Mouse (Mus musculus): ENCODE results near the gene Srpr. TPM values are rescaled to one million over a fixed set of nuclear protein-coding genes. Genes with fewer than 3 reads are reported as not detected.

Gene Srpr
- polyA plus RNA-seq, 2 experiments: 115 to 160 TPM

DNA sequence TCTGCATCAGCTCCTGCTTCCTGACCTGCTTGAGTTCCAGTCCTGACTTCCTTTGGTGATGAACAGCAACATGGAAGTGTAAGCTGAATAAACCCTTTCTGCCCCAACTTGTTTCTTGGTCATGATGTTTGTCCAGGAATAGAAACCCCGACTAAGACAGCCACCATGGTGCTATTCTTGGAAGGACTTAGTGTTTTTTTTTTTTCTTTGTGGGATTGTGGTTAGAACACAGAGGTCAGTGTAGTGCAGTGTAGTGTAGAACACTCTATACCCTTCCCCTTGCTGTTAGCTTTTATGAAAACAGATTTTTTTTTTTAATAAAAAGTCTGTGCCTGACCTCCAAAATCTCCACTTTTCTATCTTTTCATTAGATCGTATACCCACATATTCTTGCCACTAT, 17.1 kb upstream of the Srpr start:
- no peak overlapping the region for H3K9ac ChIP-seq (ENCODE audit: low read depth, low read length, severe bottlenecking)
- WGBS: 86% methylated on average over 2 of the region's 2 CpGs
- H3K4me1 ChIP-seq (ENCODE audit: control insufficient read depth, insufficient read depth, low read length): no peaks in the 10 kb centered on the region
- DNase-seq (ENCODE audit: low spot score) (no peak), ATAC-seq (ENCODE audit: low FRiP score, low read depth) (no peak)
- H3K4me2 ChIP-seq (replicated peaks; ENCODE audit: low read depth, low read length, severe bottlenecking): no peak overlapping the region
- no peaks in the 10 kb centered on the region for H3K27me3 ChIP-seq (ENCODE audit: control insufficient read depth, insufficient read depth, low read length)
- no peak for TF ChIP-seq POLR2A (IDR thresholded peaks at IDR 0.05; ENCODE audit: borderline replicate concordance, extremely low read depth, insufficient read depth, insufficient read length)
- H3K9me3 ChIP-seq (ENCODE audit: control insufficient read depth, low read length): no peaks in the 10 kb centered on the region
- no peak overlapping the region for H3K4me3 ChIP-seq (replicated peaks; ENCODE audit: low read length)
- no peak overlapping the region for H3K27ac ChIP-seq (replicated peaks; ENCODE audit: low read depth, low read length)
- peaks cover 12% of the 10 kb centered on the region for H3K36me3 ChIP-seq (ENCODE audit: control insufficient read depth, insufficient read depth, low read length)

DNA sequence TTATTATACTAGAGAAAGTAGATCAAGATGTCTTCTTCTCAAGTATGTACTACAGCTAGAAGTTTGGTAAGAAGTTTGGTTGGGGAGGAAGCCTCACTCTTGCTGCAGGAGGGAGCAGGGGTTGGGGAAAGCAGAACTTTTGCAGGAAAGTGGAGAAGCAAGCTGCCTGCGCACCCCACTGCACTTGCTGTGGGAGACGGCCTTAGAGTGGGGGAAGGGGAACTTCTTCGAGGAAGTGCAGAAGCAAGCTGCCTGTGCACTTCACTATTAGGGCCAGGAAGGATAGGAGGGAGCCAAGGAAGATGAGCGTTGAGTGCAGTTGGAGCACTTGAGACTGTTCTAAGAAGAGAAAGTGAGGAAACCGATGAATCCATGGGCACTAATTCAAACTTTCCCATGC, 16.6 kb upstream of the Srpr start:
- ATAC-seq (ENCODE audit: low FRiP score, low read depth): no peak
- H3K4me2 ChIP-seq (replicated peaks; ENCODE audit: low read depth, low read length, severe bottlenecking): no peak overlapping the region
- no peaks in the 10 kb centered on the region for H3K9me3 ChIP-seq (ENCODE audit: control insufficient read depth, low read length)
- DNase-seq (ENCODE audit: low spot score): no peak
- no peaks in the 10 kb centered on the region for H3K27me3 ChIP-seq (ENCODE audit: control insufficient read depth, insufficient read depth, low read length)
- 74% methylated on average over 5 of the region's 5 CpGs for WGBS
- no peak overlapping the region for H3K27ac ChIP-seq (replicated peaks; ENCODE audit: low read depth, low read length)
- H3K9ac ChIP-seq (ENCODE audit: low read depth, low read length, severe bottlenecking): no peak overlapping the region
- peaks cover 16% of the 10 kb centered on the region for H3K36me3 ChIP-seq (ENCODE audit: control insufficient read depth, insufficient read depth, low read length)
- no peak for TF ChIP-seq POLR2A (IDR thresholded peaks at IDR 0.05; ENCODE audit: borderline replicate concordance, extremely low read depth, insufficient read depth, insufficient read length)
- H3K4me1 ChIP-seq (ENCODE audit: control insufficient read depth, insufficient read depth, low read length): no peaks in the 10 kb centered on the region
- no peak overlapping the region for H3K4me3 ChIP-seq (replicated peaks; ENCODE audit: low read length)

DNA sequence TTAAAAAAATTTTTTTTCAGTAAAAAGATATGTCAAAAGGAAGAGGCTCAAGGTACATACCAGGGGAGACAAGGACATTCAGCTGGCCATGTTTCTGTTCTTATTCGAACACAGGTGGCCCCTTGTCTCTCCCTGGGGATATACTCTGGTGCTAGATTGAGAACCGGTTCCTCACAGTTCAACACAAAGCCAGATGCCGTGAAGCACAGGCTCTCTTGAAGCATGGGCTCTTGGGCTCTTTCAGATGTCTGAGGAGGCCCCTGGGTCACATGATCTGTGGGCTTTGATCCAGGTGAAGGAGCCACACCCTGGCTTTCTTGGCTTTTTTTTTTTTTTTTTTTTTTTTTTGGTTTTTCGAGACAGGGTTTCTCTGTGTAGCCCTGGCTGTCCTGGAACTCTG, 13.5 kb upstream of the Srpr start:
- peaks cover 45% of the 10 kb centered on the region for H3K36me3 ChIP-seq (ENCODE audit: control insufficient read depth, insufficient read depth, low read length)
- ATAC-seq (ENCODE audit: low FRiP score, low read depth) (no peak), DNase-seq (ENCODE audit: low spot score) (no peak)
- TF ChIP-seq POLR2A (IDR thresholded peaks at IDR 0.05; ENCODE audit: borderline replicate concordance, extremely low read depth, insufficient read depth, insufficient read length): no peak
- no peaks in the 10 kb centered on the region for H3K9me3 ChIP-seq (ENCODE audit: control insufficient read depth, low read length)
- 75% methylated on average over 4 of the region's 4 CpGs for WGBS
- no peak overlapping the region for H3K4me2 ChIP-seq (replicated peaks; ENCODE audit: low read depth, low read length, severe bottlenecking)
- H3K27me3 ChIP-seq (ENCODE audit: control insufficient read depth, insufficient read depth, low read length): no peaks in the 10 kb centered on the region
- no peak overlapping the region for H3K27ac ChIP-seq (replicated peaks; ENCODE audit: low read depth, low read length)
- no peak overlapping the region for H3K4me3 ChIP-seq (replicated peaks; ENCODE audit: low read length)
- no peaks in the 10 kb centered on the region for H3K4me1 ChIP-seq (ENCODE audit: control insufficient read depth, insufficient read depth, low read length)
- no peak overlapping the region for H3K9ac ChIP-seq (ENCODE audit: low read depth, low read length, severe bottlenecking)

DNA sequence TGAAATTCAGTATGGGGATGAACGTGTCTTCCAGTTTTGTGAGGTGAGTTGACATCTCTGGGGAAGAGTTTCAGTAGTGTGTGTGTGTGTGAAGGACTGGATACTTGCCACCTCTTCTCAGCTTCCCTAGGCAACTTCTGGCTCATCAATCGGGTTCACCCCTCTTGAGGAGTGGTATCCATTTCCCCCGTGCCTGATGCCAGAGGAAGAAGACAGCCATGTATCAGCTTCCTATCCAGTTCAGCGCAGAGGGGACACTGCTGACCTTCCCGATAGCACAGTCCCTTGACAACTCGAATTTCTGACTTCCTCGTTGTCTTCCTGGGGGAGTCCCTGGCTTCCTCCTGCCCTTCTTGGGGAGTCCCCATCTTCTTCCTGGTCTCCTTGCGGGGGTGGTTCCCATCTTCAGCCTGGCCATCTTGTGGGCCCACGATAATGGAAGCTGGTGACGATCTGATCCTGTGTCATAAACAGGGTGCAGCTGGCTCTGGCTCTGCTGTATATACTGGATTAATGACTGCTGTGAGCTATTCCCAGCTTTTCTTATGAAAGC, 12.5 kb upstream of the Srpr start:
- WGBS: 86% methylated on average over 10 of the region's 10 CpGs
- H3K9ac ChIP-seq (ENCODE audit: low read depth, low read length, severe bottlenecking): no peak overlapping the region

DNA sequence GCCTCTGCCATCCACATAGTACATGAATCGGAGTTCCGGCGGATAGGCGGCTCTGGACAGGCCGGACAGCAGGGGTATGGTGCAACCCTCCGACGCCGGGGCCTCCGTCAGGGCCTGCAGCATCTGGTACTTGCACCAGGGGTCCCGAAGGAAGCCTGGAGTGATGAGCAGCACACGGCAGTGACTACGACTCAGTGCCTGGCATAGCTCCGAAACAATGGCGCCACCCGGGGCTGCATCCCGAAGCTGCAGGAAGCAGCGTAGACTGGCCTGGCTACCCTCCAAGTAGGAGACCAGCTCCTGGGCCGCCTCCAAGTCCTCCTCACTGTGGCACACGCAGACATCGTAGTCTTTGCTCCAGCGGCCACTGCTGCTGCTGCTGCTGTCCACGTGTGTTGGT, 11.3 kb upstream of the Srpr start:
- no peaks in the 10 kb centered on the region for H3K9me3 ChIP-seq (ENCODE audit: control insufficient read depth, low read length)
- no peaks in the 10 kb centered on the region for H3K4me1 ChIP-seq (ENCODE audit: control insufficient read depth, insufficient read depth, low read length)
- no peaks in the 10 kb centered on the region for H3K27me3 ChIP-seq (ENCODE audit: control insufficient read depth, insufficient read depth, low read length)
- DNase-seq (ENCODE audit: low spot score) (no peak), ATAC-seq (ENCODE audit: low FRiP score, low read depth) (no peak)
- H3K4me2 ChIP-seq (replicated peaks; ENCODE audit: low read depth, low read length, severe bottlenecking): no peak overlapping the region
- H3K27ac ChIP-seq (replicated peaks; ENCODE audit: low read depth, low read length): no peak overlapping the region
- H3K4me3 ChIP-seq (replicated peaks; ENCODE audit: low read length): no peak overlapping the region
- TF ChIP-seq POLR2A (IDR thresholded peaks at IDR 0.05; ENCODE audit: borderline replicate concordance, extremely low read depth, insufficient read depth, insufficient read length): no peak
- no peak overlapping the region for H3K9ac ChIP-seq (ENCODE audit: low read depth, low read length, severe bottlenecking)
- WGBS: 77% methylated on average over 22 of the region's 22 CpGs
- H3K36me3 ChIP-seq (ENCODE audit: control insufficient read depth, insufficient read depth, low read length): peaks cover 46% of the 10 kb centered on the region

More for the DNA sequence above, 12.5 kb upstream of the Srpr start:
- Histone ChIP-seq H3K4me3 (replicated peaks; ENCODE audit: low read length) (no peak overlapping the region), H3K4me2 (replicated peaks; ENCODE audit: low read depth, low read length, severe bottlenecking) (no peak overlapping the region), H3K9me3 (ENCODE audit: control insufficient read depth, low read length) (no peaks in the 10 kb centered on the region), H3K36me3 (ENCODE audit: control insufficient read depth, insufficient read depth, low read length) (peaks cover 46% of the 10 kb centered on the region), H3K27me3 (ENCODE audit: control insufficient read depth, insufficient read depth, low read length) (no peaks in the 10 kb centered on the region), H3K27ac (replicated peaks; ENCODE audit: low read depth, low read length) (no peak overlapping the region), H3K4me1 (ENCODE audit: control insufficient read depth, insufficient read depth, low read length) (no peaks in the 10 kb centered on the region)
- no peak for TF ChIP-seq POLR2A (IDR thresholded peaks at IDR 0.05; ENCODE audit: borderline replicate concordance, extremely low read depth, insufficient read depth, insufficient read length)
- ATAC-seq (ENCODE audit: low FRiP score, low read depth) (no peak), DNase-seq (ENCODE audit: low spot score) (no peak)

Measured in limb, embryonic 14.5 days (tissue).